Mouse (Mus musculus): ENCODE measurements around the gene Rsbn1. TPM values are rescaled to one million over a fixed set of nuclear protein-coding genes. Genes with fewer than 3 reads are reported as not detected.

Gene Rsbn1
- total RNA-seq, 2 experiments from 2014 or later: 23.3 to 26.7 TPM

DNA sequence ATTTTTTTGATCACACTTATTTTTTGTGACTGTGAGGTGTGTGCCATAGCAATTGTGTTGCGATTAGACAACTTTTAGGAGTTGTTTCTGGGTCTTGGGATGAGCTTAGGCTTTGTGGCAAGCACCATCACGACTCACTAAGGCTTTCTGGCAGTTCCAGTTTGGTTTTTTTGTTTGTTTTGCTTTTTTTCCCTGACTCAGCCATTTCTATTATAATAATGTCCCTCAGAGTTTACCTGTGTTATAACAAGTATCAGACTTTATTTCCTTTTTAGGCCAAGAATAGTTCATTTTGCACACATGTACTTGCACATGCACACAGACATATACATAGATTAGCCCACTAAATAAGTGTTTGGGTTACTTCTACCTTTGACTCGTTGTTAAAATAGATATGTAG, 46.7 kb downstream of the Rsbn1 start:
- no peak for TF ChIP-seq CTCF (IDR thresholded peaks at IDR 0.05)
- no peak for DNase-seq (ENCODE audit: extremely low spot score in 1 of 2, low spot score in 2 of 2)
- no peak overlapping the region for H3K27ac ChIP-seq
- intact Hi-C loops (cut with DNase I): no loop called here
- H3K4me3 ChIP-seq: no peak overlapping the region

DNA sequence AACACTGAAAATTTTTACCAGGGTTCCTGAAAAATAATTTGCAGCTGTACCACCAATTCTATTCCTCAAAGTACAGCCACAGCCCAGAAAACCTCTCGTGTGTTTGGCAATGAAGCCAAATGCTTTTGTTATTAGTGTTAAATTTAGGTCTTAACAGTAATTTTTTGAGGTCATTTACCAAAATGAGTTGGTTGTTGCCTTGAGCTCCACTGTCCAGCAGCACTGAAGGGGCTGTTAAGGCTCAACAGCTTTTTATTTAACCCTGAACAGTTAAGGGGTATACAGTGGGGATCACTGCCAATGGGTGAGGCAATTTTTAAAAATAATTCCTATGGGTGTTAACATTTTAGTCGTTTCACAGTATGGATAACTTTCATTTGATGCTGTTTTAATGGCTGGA, 53.3 kb downstream of the Rsbn1 start:
- Histone ChIP-seq H3K27ac (peak overlapping the region; percentile 96), H3K4me3 (peak overlapping the region; percentile 97)
- TF ChIP-seq CTCF (IDR thresholded peaks at IDR 0.05): no peak
- intact Hi-C loops (cut with DNase I): loop anchor here (5.0 kb wide), 2 partner anchors 160 to 475 kb away; partner anchors contain the start of genes Ap4b1, Dclre1b and Gm43064
- DNase-seq (ENCODE audit: extremely low spot score in 1 of 2, low spot score in 2 of 2): no peak

DNA sequence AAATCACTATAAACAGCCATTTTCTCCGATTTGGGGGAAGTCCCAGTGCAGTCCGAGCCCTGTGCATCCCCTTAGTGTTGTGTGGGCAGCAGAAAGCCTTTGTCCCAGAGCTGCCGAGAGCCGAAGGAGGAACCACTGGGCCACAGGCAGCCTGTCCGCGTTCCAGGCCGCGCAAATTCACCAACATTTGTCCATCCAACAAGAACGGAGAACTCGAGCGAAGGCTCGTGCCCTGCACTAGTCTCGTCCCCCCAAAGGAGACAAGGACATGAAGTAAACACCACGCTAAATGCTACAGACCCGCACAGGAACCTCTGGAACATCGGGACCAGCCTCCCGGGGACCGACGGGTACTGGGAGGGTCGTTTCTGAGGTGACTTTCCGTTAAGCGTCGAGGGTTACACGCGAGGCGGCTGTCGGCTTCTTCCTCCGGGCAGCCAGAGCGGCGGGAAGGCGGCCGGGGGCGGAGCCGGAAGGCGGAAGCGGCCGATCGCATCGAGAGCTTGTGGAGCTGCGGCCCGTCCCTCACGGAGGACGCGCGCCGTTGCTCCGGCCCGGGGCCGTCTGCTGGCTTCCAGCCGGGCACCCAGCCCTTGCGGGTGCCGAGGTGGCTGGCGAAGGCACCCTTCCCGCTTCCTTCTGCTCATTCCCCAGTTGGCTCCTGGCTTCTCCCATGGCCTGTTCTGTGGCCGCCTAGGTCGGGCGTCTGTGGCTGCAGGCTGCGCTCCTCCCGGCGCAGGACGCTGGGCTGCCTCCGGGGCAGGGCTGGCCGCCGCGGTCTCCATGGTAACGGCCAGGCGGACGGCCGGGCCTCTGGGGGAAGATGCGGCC, 54.2 kb downstream of the Rsbn1 start, which contains the start of gene Phtf1:
Gene Phtf1, plus strand, starts transcription at position 250 of the 831 bp plus-strand sequence.
- TF ChIP-seq CTCF (IDR thresholded peaks at IDR 0.05): no peak
- intact Hi-C loops (cut with DNase I): loop anchor here (1.0 to 5.0 kb wide), 3 partner anchors 54 to 474 kb away; partner anchors contain the start of genes Ap4b1, Dclre1b, Gm43064 and Rsbn1
- DNase-seq (ENCODE audit: extremely low spot score in 1 of 2, low spot score in 2 of 2): peak; percentile 81 to 86
- H3K27ac ChIP-seq: peak within 1 kb of the TSS; percentile 96
- H3K4me3 ChIP-seq: peak within 1 kb of the TSS; percentile 97

DNA sequence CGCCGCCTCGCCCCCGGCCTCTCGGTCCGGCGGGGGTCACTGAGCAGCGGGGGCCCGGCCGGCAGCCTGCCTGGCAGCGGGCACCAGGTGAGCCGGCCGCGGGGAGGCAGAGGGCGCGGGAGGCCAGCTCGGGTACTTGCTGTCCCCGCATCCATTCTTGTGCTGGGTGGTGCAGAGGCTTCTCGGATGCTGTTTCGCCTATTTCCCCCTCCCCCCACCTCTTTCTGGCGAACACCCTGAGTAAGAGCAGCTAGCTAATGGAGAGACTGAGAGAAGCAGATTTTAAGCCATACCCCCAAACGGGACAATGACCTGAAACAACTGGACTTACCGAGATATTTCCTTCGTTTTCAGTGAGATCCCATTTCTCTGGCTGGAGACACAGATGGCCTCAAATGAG, 54.8 kb downstream of the Rsbn1 start:
- intact Hi-C loops (cut with DNase I): loop anchor here (1.0 to 5.0 kb wide), 3 partner anchors 54 to 474 kb away; partner anchors contain the start of genes Ap4b1, Dclre1b, Gm43064 and Rsbn1
- Histone ChIP-seq H3K4me3 (peak overlapping the region; percentile 97), H3K27ac (peak overlapping the region; percentile 96)
- DNase-seq (ENCODE audit: extremely low spot score in 1 of 2, low spot score in 2 of 2): no peak
- no peak for TF ChIP-seq CTCF (IDR thresholded peaks at IDR 0.05)

DNA sequence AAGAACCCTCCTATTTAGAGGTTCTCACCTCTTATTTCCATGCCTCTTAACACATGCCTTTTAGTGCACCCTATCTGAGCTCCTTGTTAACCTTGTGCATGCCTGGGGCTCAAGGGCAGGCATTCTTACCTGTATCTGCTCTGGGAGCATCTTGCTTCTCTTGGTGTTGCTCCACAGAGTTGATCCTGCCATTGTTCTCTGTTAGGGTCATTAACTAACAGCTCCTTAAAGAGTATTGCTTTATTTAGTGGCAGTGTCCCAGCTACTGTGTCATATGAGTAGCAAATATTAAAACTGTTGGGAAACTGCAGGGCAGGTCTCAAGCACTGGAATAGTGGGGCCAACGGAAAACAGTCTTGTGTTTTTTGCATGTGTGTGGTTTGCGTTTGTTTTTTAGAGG, 57.2 kb downstream of the Rsbn1 start:
- no peak for TF ChIP-seq CTCF (IDR thresholded peaks at IDR 0.05)
- Histone ChIP-seq H3K4me3 (no peak overlapping the region), H3K27ac (no peak overlapping the region)
- intact Hi-C loops (cut with DNase I): no loop called here
- no peak for DNase-seq (ENCODE audit: extremely low spot score in 1 of 2, low spot score in 2 of 2)

DNA sequence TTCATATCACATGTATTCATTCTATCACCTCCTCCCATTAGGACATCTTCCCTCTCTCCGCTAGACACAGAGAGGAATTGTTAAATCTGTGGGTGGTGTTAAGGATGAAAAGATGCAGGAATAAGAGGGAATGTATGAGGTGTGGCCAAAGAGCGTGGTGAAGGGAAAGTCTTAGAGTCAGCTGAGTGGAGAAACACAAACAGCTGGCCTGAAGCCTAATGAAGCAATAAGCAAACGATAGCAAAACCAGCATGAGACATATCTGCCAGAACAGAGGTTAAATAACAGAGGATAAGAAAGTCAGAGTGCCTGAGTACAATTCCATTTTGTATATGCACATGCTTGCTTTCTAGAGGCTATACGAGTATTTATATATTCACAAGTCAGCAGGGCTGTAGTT, 70.6 kb downstream of the Rsbn1 start:
- Histone ChIP-seq H3K4me3 (no peak overlapping the region), H3K27ac (no peak overlapping the region)
- no peak for DNase-seq (ENCODE audit: extremely low spot score in 1 of 2, low spot score in 2 of 2)
- intact Hi-C loops (cut with DNase I): no loop called here
- TF ChIP-seq CTCF (IDR thresholded peaks at IDR 0.05): no peak

DNA sequence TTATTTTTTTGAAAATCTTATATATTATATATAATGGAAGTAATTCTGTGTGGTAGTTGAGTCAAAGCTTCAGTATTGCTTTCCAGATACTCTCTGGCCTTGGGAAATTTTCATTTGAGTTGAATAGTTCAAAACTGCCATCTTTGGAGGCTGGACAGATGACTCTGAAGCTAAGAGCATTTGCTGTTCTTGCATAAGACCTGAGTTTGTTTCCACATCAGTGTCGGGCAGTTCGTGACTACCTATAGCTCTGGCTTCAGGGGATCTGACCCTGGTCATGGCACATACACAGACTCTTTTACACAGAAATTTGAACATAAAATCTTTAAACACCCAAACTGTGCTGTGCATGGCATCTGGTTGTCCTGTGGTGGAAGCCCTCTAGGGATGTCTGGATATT, 71.3 kb downstream of the Rsbn1 start:
- Histone ChIP-seq H3K27ac (no peak overlapping the region), H3K4me3 (no peak overlapping the region)
- intact Hi-C loops (cut with DNase I): no loop called here
- no peak for DNase-seq (ENCODE audit: extremely low spot score in 1 of 2, low spot score in 2 of 2)
- TF ChIP-seq CTCF (IDR thresholded peaks at IDR 0.05): no peak

DNA sequence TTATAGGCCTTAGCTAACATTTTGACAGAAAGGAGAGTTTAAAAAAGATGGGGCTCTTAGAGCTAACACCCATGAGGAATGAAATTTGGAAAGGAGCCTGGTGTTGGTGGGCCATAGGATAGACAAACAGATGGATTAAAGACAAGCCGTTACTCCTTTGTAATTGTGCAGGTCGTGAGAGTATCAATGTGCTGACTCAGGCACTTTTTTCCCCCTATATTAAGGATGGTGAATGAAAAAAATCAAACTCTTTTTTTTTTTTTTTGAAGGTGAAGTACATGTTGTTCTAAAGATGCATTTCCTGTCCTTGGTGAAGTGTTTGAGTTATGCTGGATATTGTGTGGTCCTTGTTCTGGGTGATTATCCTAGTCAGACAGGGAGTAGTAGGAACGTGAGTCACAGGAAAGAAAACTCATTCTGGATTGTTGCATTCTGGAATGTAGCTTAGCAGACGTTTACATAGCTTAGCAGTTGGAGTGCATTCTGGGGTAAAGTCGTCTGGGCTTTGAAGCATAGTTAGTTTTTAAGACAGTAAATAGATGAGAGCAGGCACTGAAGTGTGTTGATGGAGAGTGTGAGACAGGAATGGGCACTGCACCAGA, 74.0 kb downstream of the Rsbn1 start:
- no peak for TF ChIP-seq CTCF (IDR thresholded peaks at IDR 0.05)
- Histone ChIP-seq H3K4me3 (no peak overlapping the region), H3K27ac (no peak overlapping the region)
- intact Hi-C loops (cut with DNase I): no loop called here
- no peak for DNase-seq (ENCODE audit: extremely low spot score in 1 of 2, low spot score in 2 of 2)

DNA sequence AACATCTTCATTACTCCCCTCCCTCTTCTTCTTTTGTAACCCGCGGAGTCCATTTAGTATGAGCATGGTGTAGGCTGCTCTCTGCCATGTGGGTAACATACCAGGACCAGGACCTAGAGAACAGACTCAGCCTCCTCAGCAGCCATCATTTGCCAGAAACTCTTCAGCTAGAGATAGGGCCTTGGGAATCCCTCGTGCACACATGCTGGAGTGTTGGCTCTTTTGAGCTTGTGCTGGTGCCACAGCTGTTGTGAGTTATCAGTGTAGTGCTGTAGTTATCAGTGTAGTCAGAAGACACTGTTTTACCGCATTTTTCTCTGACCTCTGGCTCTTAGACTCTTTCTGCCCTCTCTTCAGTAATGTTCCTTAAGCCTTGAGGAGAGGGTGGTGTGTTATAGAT, 75.4 kb downstream of the Rsbn1 start:
- TF ChIP-seq CTCF (IDR thresholded peaks at IDR 0.05): no peak
- intact Hi-C loops (cut with DNase I): no loop called here
- DNase-seq (ENCODE audit: extremely low spot score in 1 of 2, low spot score in 2 of 2): no peak
- Histone ChIP-seq H3K27ac (no peak overlapping the region), H3K4me3 (no peak overlapping the region)

DNA sequence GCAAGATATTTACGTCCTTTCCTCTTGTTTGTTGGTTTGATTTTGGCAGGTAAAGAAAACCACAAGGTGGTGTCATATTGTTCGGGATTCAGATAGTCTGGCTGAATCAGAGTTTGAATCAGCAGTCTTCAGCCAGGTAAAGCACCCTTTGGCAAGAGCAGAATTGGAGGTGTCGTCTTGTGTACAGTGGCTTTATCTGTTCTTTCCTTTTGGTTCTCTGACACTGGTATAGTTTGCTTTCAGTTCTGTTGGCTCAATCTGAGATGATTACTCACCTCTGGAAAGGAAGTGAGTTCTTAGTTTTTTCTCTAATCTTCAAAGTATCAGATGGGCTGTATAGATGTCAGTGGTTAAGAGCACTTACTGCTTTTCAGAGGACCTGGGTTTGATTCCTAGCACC, 77.4 kb downstream of the Rsbn1 start:
- intact Hi-C loops (cut with DNase I): no loop called here
- DNase-seq (ENCODE audit: extremely low spot score in 1 of 2, low spot score in 2 of 2): no peak
- H3K27ac ChIP-seq: no peak overlapping the region
- no peak overlapping the region for H3K4me3 ChIP-seq
- TF ChIP-seq CTCF (IDR thresholded peaks at IDR 0.05): no peak

DNA sequence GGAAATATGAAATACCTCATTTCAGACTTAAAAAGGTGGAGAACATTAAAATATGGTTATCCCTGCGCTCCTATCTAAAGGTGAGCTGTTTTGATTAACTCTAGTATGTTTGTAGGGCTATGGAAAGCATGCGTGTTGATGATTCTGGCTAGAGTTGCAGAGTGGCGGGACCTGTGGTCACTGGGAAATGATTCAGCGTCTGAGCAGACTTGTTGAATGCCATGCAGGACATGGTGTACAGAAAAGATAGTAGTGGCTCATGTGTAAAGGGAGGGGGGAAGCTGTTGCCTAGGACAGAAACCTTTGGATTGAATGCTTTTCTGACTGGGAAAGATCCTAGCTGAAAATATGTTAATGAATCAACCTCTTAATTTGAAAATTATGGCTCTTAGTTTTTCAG, 84.8 kb downstream of the Rsbn1 start:
- DNase-seq (ENCODE audit: extremely low spot score in 1 of 2, low spot score in 2 of 2): no peak
- H3K4me3 ChIP-seq: no peak overlapping the region
- no peak overlapping the region for H3K27ac ChIP-seq
- intact Hi-C loops (cut with DNase I): no loop called here
- no peak for TF ChIP-seq CTCF (IDR thresholded peaks at IDR 0.05)

DNA sequence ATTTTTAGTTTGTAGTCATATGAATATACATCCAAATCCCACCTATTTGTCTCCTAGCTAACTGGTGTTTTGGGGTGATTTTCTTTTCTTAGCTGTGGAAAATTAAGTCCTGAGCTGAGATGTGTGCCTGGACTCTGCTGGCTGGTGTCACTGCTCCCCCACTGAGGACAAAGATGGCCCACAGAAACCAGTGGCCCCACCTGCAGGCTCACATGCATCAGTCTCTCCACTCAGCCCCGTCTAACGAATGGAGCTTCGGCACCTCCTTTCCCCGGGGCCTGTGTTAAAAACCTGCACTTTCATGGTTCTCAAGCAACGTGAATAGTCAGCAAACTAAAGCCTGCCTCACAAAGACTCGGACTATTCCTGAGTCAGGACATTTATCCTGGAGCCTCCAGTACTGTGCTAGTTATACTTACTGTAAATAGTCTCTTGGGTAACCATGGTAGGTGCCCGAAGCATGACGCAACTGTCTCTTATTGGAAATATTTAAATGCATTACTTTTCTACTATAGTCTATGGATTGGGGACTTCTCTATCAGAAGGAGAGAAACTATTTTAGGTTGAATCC, 93.1 kb downstream of the Rsbn1 start:
- TF ChIP-seq CTCF (IDR thresholded peaks at IDR 0.05): no peak
- intact Hi-C loops (cut with DNase I): no loop called here
- H3K27ac ChIP-seq: no peak overlapping the region
- no peak overlapping the region for H3K4me3 ChIP-seq
- no peak for DNase-seq (ENCODE audit: extremely low spot score in 1 of 2, low spot score in 2 of 2)
